Mouse (Mus musculus): ENCODE results near the gene Mylk3. TPM values are rescaled to one million over a fixed set of nuclear protein-coding genes. Genes with fewer than 3 reads are reported as not detected.

The Mylk3 gene
- total RNA-seq, 2 experiments from 2014 or later: 1.9 to 3.9 TPM

GRCm38 (mm10) chr8:85381926-85382325 is 4.2 kb downstream of the Mylk3 start:
- no peak for DNase-seq (ENCODE audit: low spot score in 2 of 2)

- DNase-seq (ENCODE audit: low spot score in 2 of 2): no peak
Measured at GRCm38 (mm10) chr8:85380824-85381209, 5.3 kb downstream of the Mylk3 start.

DNA sequence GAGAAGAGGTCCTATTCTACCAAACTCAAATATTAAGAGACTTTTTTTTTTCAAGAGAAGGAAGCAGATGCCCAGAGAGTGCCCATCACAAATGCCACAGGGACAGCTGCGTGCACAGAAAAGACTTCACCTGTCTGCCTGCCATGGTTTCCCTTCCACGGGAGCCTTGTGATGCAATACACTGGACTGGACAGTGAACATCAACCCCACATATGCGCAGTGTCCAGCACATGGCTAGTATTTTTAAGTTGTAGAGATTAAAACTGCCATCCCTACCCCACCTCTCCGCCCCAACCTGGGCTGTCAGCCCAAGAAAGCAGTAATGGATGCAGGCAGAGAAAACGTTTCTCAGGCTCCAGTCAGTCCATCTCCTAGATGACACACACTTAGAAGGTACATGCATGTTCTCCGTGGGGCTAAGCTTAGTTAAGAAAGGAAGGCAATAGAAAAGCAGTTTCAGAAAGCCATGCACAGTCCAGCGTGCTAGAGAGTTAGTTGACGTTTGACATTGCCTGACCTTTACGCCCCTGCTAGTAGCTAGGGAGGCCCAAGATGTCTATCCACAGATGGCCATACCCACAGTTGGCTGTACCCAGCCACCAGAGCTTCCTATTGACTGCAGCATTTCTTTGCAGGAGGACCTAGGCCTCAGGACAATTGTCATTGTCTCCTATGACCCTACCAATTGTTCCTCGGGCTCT is 5.9 kb downstream of the Mylk3 start:
- no peak for DNase-seq (ENCODE audit: low spot score in 2 of 2)

DNA sequence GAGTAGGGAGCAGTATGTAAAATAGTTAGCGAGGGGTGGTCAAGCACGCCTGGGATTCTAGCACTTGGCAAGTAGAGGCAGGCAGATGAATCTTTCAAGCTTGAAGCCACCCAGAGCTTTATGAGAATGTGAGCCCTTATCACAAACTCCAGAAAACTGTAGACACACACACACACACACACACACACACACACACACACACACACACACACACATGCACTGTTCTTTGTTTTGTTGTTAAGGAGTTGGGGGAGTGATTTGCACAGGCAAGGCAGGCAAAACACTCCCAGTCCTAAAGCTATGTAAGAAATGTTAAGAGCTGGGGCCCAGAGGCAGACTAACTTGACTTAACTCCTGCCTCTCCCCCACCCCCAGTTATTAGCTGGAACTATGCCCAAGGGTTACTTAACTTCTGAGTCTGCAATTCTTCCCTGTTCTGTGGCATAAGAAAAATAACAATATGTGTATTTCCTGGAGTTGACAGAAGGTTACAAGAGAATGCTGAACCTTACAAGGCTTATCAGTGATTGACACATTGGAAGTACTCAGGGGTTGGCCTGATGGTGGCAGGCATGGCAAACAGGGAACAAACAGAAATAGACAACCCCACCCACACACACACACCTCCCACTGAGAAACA is 6.9 kb downstream of the Mylk3 start:
- DNase-seq (ENCODE audit: low spot score in 2 of 2): peak in 1 of 2 experiments; percentile 6

DNA sequence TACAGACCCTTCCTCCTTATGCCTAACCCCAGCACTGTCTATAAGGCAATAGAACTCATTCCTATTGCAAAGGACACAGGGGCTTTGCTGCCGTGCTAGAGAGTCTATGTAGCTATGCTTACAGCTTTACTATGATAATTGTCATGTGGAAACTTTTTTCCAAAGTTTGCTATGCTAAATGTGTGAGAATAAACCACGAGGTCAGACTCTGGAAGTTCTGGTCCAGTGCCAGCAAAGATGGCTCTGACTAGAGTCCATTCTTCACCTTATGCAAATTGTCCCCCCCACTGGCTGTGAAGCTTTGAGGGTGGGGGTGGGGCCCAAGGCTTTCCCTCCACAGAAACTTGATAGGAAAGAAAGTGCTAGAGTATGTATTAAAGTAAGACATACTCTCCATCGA is 9.6 kb downstream of the Mylk3 start:
- DNase-seq (ENCODE audit: low spot score in 2 of 2): no peak

GRCm38 (mm10) chr8:85374286-85374685 is 11.9 kb downstream of the Mylk3 start:
- DNase-seq (ENCODE audit: low spot score in 2 of 2): no peak

DNA sequence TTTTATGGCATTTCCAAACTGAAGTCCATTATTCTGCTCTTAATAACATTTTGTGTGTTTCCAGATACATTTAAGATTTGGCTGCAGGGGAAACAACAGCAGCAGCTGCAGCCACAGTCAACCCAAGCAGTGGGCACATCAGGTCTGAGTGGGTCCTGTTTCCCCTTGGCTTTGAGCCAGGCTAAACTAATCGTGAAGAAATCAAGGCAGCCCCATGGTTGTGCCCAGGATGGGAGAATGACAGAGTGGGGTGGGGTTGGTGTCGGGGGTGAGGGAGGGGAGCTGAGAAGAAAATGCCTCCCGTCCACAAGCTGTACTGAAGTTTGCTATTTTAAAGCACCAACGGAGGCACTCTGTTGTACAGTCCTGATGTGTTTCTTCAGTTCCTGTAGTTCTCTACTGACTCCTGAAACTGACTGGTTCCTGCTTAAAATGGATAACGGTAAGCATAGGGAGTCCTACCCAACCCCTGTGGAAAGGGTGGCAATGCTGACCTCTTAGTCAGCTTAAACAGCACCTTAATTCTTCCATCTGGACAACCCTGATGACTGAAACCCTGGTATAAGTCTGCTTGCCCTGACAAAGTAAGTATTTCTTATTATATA is 12.6 kb downstream of the Mylk3 start:
- no peak for DNase-seq (ENCODE audit: low spot score in 2 of 2)

DNA sequence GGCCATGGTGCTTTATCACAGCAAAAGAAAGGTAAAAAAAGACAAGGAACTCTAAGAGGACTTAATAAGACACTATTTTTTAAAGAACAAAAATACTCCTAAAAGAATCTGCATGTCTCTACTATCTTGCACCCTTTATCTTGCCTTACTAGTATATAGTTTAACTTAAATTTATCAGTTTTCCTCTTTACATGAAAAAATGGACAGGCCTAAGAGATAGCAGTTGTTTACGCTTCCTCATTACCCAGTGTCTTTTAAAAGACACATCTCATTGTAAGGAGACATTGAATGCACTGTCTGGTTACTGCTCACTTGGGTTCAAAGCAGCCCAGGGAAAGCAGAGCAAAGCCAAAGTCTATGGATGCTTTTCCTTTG is 13.7 kb downstream of the Mylk3 start:
- DNase-seq (ENCODE audit: low spot score in 2 of 2): no peak

- DNase-seq (ENCODE audit: low spot score in 2 of 2): no peak
Measured at GRCm38 (mm10) chr8:85371736-85372464, 14.2 kb downstream of the Mylk3 start.

GRCm38 (mm10) chr8:85365176-85365575 is 21.0 kb downstream of the Mylk3 start:
- DNase-seq (ENCODE audit: low spot score in 2 of 2): no peak

- DNase-seq (ENCODE audit: low spot score in 2 of 2): no peak
Measured at GRCm38 (mm10) chr8:85364628-85365027, 21.5 kb downstream of the Mylk3 start.

- no peak for DNase-seq (ENCODE audit: low spot score in 2 of 2)
Measured at GRCm38 (mm10) chr8:85363406-85363805, 22.7 kb downstream of the Mylk3 start.

DNA sequence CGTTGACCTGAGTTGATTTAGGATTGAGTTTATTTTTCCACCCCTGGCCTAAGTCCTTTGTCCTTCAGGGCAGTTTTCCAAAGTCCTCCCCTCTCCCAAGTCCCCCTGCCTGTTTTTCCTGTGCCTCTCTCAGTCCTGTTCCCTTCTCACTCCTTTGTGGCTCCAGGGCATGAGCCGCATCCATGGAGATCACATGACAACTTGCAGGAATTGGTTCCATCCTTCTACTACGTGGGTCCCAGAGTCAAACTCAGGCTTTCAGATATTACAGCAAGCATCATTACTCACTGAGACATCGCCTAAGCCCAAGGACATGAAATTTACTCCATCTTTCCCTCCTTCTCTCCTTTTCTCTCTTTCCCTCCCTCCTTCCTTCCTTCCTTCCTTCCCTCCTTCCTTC is 23.9 kb downstream of the Mylk3 start:
- no peak for DNase-seq (ENCODE audit: low spot score in 2 of 2)

- DNase-seq (ENCODE audit: low spot score in 2 of 2): no peak
Measured at GRCm38 (mm10) chr8:85353287-85353686, 32.9 kb downstream of the Mylk3 start.

DNA sequence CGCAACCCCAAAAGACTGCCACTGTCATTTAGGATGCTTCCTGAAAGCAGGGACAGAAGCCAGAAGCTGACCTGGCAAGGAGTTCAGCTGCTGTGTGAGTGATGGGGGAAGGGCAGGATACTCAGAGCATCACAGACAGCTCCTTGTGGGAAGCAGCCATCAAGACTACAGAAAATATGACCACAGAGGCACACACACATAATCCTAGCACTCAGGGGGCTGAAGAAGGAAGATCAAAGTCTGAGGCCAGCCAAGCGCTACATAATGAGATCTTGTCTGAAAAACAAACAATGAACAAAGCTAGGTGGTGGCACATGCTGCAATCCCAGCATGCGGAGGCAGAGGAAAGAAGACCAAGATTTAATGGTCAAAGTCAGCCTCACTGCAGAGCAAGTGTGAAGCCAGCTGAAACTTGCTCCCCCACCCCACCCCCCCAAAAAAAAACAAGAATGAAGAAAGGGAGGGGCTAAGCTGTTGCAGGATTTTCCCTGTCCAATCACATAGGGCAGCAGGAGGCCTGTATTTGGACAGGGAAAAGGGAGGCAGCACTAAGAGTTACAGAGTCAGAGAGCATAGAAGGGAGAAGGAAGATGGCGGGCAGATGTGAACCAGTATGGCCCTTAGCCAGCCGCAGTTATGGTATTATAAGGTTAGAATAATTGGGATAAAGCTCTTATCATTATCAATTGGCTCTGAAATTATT is 46.1 kb downstream of the Mylk3 start:
- DNase-seq (ENCODE audit: low spot score in 2 of 2): no peak

GRCm38 (mm10) chr8:85337681-85338080 is 48.5 kb downstream of the Mylk3 start:
- DNase-seq (ENCODE audit: low spot score in 2 of 2): no peak

DNA sequence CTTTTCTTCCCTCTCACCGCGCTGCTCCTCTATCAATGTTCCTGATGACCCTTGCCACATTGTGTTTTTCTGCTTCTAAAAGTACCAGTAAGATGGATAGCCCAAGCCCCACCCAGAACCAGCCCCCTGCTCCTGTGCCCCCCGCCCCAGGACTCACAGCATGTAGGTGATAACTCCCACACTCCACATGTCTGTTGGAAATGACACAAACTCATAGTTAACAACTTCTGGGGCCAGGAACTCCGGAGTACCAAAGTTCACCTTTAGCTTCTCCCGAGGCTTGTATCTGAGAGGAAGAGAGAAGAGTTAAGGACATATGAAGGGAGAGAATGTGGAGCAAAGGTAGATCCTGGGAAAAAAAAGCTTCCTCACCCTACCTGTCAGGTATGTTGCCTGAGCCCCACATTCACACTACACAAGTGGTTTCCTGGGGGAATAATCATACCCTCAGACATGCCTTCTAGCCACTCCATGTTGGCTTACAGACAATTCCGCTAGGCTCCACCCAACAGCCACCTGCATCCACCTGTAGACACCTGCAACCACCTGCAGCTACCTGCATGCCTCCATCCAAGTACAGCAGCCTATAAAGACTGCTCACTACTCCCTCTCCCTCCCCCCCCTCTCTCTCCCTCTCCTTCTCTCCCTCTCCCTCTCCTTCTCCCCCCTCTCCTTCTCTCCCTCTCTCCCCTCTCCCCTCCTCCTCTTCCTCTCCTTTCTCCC is 49.8 kb downstream of the Mylk3 start:
- DNase-seq (ENCODE audit: low spot score in 2 of 2): no peak

- DNase-seq (ENCODE audit: low spot score in 2 of 2): no peak
Measured at GRCm38 (mm10) chr8:85335105-85335504, 51.0 kb downstream of the Mylk3 start.

DNA sequence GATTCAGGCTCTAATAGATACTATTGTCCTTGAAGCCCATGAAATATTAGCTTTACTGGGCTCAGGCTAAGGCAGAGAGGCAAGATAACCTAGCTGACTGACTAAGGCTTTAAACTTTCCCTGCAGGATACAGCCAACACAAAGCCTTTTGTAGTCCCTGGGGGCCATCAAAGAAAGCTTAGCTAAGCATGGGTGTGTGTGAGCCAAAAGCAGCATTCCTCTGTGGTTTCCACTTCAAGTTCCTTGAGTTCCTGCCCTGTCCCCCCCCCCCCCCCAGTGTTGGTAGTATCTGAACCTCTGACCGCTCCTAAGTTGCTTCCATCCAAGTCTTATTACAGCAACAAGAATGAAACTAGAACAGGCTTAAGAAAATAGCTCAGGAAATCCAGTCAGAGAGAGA is 56.6 kb downstream of the Mylk3 start:
- no peak for DNase-seq (ENCODE audit: low spot score in 2 of 2)

DNA sequence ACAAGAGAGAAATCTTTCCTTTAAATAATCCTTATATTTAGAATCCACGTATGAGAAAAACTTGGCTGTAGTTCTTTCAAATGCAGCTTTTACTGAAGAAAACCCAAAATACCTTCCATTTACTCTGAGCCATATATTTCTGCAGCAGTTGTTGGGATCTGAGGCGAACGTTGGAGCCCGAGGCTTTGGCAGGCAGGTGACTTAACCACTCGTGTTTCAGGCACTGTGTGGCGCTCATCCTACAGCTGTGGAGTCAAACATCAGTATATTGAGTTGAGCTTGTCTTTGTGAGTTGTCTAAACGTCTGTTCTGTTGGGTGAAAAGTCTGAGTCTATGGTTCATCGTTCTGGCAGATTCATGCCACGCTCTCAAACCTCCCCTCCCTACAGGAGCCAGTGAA is 59.1 kb downstream of the Mylk3 start:
- no peak for DNase-seq (ENCODE audit: low spot score in 2 of 2)

DNA sequence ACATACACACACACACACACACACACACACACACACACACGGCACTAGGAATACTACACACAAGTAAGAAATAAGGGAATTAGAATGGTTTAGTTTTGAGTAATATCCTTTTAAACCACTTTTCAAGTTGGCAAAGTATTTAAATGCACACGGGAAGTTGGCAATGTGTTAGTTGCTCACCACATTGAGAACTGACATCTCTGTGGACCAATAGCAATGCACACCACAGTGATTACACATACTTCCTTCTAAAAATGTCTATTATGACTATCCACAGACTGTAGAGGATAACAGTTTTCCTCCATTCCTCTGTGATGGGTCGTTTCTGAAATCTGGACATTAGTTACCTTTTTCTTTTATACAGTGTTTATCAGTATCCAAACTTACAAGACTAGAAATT is 63.1 kb downstream of the Mylk3 start:
- DNase-seq (ENCODE audit: low spot score in 2 of 2): no peak

Measured in adrenal gland, postnatal 4 days (tissue).